Mouse (Mus musculus): ENCODE results near the gene Npepps. TPM values are rescaled to one million over a fixed set of nuclear protein-coding genes. Genes with fewer than 3 reads are reported as not detected.

Npepps gene
- total and polyA plus RNA-seq, 2 experiments, result 9.1 to 12.2 TPM

DNA sequence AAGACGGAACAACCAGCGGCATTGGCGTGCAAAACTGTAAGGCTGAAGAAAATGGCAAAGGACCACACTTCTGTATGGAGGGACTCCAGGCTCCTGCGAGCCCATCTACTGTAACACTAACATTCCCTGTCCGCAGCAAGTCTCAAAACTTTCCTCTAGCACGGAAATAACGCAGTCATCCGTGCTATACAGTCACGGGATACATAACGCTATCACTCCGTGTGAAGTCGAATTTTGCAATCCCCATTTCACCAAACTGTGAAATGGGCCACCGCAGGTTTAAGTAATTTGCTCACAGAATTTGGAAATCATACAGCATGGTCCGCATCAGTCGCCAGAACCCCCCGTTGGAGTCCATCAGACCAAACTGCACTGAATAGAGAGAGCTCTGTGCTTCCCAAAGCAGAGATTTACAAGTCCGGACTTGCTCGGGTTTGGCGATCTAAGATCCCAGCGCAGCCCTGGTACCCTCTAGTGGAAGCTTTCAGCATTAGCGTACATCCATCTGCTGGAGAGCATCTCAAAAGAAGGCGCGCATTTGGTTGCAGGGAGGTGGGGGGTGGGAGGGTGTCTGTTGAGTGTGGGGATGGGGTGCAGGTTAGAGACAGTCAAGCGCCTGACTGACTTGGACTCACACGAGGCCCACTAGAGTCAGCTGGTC is 29.6 kb upstream of the Npepps start:
- H3K27ac ChIP-seq (replicated peaks; ENCODE audit: insufficient read depth, low read depth, low read length), result peak overlapping the region; percentile 71
- no peaks in the 10 kb centered on the region for H3K27me3 ChIP-seq (ENCODE audit: control insufficient read depth, insufficient read depth, low read length)
- H3K4me1 ChIP-seq (ENCODE audit: control insufficient read depth, insufficient read depth, low read length), result peaks cover 3% of the 10 kb centered on the region; the same call in 1 of the 2 replicates
- 1% methylated on average over 25 of the region's 25 CpGs for WGBS
- H3K9ac ChIP-seq (ENCODE audit: low read depth, low read length), result peak overlapping the region; percentile 74
- TF ChIP-seq POLR2A (IDR thresholded peaks at IDR 0.05; ENCODE audit: extremely low read depth, insufficient read depth, low read length) (no peak), CTCF (IDR thresholded peaks at IDR 0.05; ENCODE audit: low read depth, low read length) (peak; percentile 85)
- H3K36me3 ChIP-seq (ENCODE audit: control insufficient read depth, insufficient read depth, low read length), result no peaks in the 10 kb centered on the region
- DNase-seq (ENCODE audit: extremely low read depth, low read depth, low spot score), result peak; percentile 82
- peak overlapping the region; percentile 35; the same call in 1 of the 2 replicates for H3K4me3 ChIP-seq (ENCODE audit: insufficient read depth, low read depth, low read length)
- H3K79me2 ChIP-seq (ENCODE audit: control insufficient read depth, insufficient read depth, low read length), result no peaks in the 10 kb centered on the region

- peak; percentile 88 for DNase-seq (ENCODE audit: extremely low read depth, low read depth, low spot score)
- WGBS, result 1% methylated on average over 9 of the region's 9 CpGs
- H3K4me1 ChIP-seq (ENCODE audit: control insufficient read depth, insufficient read depth, low read length), result peaks cover 3% of the 10 kb centered on the region; the same call in 1 of the 2 replicates
- H3K4me3 ChIP-seq (ENCODE audit: insufficient read depth, low read depth, low read length), result peak overlapping the region; percentile 35
- H3K27ac ChIP-seq (replicated peaks; ENCODE audit: insufficient read depth, low read depth, low read length), result peak overlapping the region; percentile 71
- H3K36me3 ChIP-seq (ENCODE audit: control insufficient read depth, insufficient read depth, low read length), result no peaks in the 10 kb centered on the region
- no peaks in the 10 kb centered on the region for H3K79me2 ChIP-seq (ENCODE audit: control insufficient read depth, insufficient read depth, low read length)
- TF ChIP-seq CTCF (IDR thresholded peaks at IDR 0.05; ENCODE audit: low read depth, low read length) (no peak), POLR2A (IDR thresholded peaks at IDR 0.05; ENCODE audit: extremely low read depth, insufficient read depth, low read length) (no peak)
- H3K9ac ChIP-seq (ENCODE audit: low read depth, low read length), result peak overlapping the region; percentile 74
- H3K27me3 ChIP-seq (ENCODE audit: control insufficient read depth, insufficient read depth, low read length), result no peaks in the 10 kb centered on the region
These were observed 29.0 kb upstream of the Npepps start for GRCm38 (mm10) chr11:97309451-97309836.

DNA sequence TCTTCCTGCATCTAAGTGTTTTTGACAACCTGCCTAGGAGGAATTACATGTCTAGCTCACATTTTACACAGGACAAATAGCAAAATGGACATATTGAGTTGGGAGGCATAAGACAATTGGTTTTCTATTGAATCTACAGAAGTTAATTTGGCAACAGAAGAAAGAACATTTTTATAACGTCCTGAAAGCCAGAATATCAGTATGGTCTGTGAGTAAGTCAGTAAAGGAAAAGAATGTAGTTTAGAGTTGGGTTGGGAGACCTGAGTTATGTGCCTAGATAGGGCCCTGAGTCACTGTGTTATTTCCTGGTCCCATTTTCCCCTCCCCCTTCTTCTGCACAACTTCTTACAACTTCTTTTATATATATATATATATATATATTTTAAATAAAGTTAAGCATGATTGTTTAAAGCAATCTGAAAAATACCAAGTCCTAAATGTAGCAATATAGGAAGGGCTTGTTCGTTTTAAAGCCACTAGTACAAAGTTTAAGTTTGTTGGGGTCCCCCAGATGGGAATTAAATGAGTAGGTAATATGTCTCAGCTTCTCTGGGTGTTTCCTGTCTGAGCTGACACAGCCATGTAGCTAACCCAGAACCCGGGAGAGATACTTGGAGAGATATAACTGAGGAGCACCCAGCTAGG is 28.5 kb upstream of the Npepps start:
- H3K9ac ChIP-seq (ENCODE audit: low read depth, low read length), result no peak overlapping the region

DNA sequence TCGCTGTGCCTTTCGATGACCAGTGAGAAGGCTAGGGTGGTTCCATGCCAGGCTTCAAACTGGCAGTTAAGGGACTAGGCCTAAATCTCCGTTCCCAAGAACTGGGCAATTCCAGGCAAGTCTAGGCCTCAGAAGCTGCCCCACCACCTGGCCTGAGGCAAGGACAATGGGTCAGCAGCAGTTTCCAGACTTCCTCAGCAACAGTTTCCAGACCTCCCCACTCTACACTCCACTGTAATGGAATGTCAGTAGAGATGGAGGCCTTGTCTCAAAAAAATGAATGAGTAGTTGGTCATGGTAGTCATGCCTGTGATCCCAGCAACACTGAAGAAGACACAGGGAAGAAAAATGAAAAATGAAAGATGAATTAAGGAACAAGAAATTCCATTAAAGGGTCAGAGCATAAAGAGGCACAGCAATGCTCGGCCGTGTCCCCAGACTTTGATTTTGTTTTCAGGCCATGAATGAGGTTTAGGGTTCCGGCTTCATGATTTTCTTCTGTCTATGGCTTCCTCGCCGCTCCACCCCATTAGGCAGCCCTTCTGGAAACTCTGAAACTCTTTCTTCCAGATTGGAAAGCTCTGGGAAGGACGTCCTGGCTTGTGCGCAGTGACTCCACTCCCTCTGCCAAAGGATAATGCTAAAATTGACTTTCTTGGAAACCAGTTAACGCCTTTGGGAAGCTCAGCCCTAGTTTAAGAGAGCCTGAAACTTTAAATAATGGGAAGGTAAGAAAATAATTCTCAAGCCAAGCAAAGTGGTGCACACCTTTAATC is 27.0 kb upstream of the Npepps start:
- no peak overlapping the region for H3K9ac ChIP-seq (ENCODE audit: low read depth, low read length)
- no peak overlapping the region for H3K27ac ChIP-seq (replicated peaks; ENCODE audit: insufficient read depth, low read depth, low read length)
- no peaks in the 10 kb centered on the region for H3K36me3 ChIP-seq (ENCODE audit: control insufficient read depth, insufficient read depth, low read length)
- no peak for DNase-seq (ENCODE audit: extremely low read depth, low read depth, low spot score)
- no peak overlapping the region for H3K4me3 ChIP-seq (ENCODE audit: insufficient read depth, low read depth, low read length)
- no peaks in the 10 kb centered on the region for H3K79me2 ChIP-seq (ENCODE audit: control insufficient read depth, insufficient read depth, low read length)
- H3K4me1 ChIP-seq (ENCODE audit: control insufficient read depth, insufficient read depth, low read length), result peaks cover 3% of the 10 kb centered on the region; the same call in 1 of the 2 replicates
- TF ChIP-seq POLR2A (IDR thresholded peaks at IDR 0.05; ENCODE audit: extremely low read depth, insufficient read depth, low read length) (no peak), CTCF (IDR thresholded peaks at IDR 0.05; ENCODE audit: low read depth, low read length) (no peak)
- no peaks in the 10 kb centered on the region for H3K27me3 ChIP-seq (ENCODE audit: control insufficient read depth, insufficient read depth, low read length)
- WGBS, result 97% methylated on average over 11 of the region's 11 CpGs

More for the DNA sequence above, 28.5 kb upstream of the Npepps start:
- TF ChIP-seq POLR2A (IDR thresholded peaks at IDR 0.05; ENCODE audit: extremely low read depth, insufficient read depth, low read length), result no peak
- TF ChIP-seq CTCF (IDR thresholded peaks at IDR 0.05; ENCODE audit: low read depth, low read length), result no peak
- Histone ChIP-seq H3K27ac (replicated peaks; ENCODE audit: insufficient read depth, low read depth, low read length) (no peak overlapping the region), H3K79me2 (ENCODE audit: control insufficient read depth, insufficient read depth, low read length) (no peaks in the 10 kb centered on the region), H3K27me3 (ENCODE audit: control insufficient read depth, insufficient read depth, low read length) (no peaks in the 10 kb centered on the region), H3K4me1 (ENCODE audit: control insufficient read depth, insufficient read depth, low read length) (peaks cover 3% of the 10 kb centered on the region; the same call in 1 of the 2 replicates), H3K36me3 (ENCODE audit: control insufficient read depth, insufficient read depth, low read length) (no peaks in the 10 kb centered on the region), H3K4me3 (ENCODE audit: insufficient read depth, low read depth, low read length) (no peak overlapping the region)
- 25% methylated on average over 3 of the region's 3 CpGs for WGBS
- no peak for DNase-seq (ENCODE audit: extremely low read depth, low read depth, low spot score)

- H3K9ac ChIP-seq (ENCODE audit: low read depth, low read length), result no peak overlapping the region
- DNase-seq (ENCODE audit: extremely low read depth, low read depth, low spot score), result no peak
- no peaks in the 10 kb centered on the region for H3K79me2 ChIP-seq (ENCODE audit: control insufficient read depth, insufficient read depth, low read length)
- TF ChIP-seq POLR2A (IDR thresholded peaks at IDR 0.05; ENCODE audit: extremely low read depth, insufficient read depth, low read length) (no peak), CTCF (IDR thresholded peaks at IDR 0.05; ENCODE audit: low read depth, low read length) (no peak)
- WGBS, result 87% methylated on average over 5 of the region's 5 CpGs
- H3K4me3 ChIP-seq (ENCODE audit: insufficient read depth, low read depth, low read length), result no peak overlapping the region
- H3K27me3 ChIP-seq (ENCODE audit: control insufficient read depth, insufficient read depth, low read length), result no peaks in the 10 kb centered on the region
- H3K36me3 ChIP-seq (ENCODE audit: control insufficient read depth, insufficient read depth, low read length), result no peaks in the 10 kb centered on the region
- H3K4me1 ChIP-seq (ENCODE audit: control insufficient read depth, insufficient read depth, low read length), result no peaks in the 10 kb centered on the region; the same call in 1 of the 2 replicates
- no peak overlapping the region for H3K27ac ChIP-seq (replicated peaks; ENCODE audit: insufficient read depth, low read depth, low read length)
These were observed 24.2 kb upstream of the Npepps start for GRCm38 (mm10) chr11:97304631-97305030.

All from liver, adult 2 months (tissue).